Mouse (Mus musculus) erythroblast, embryonic 14.5 days (primary cell): ENCODE data around the gene Ank3. TPM values are rescaled to one million over a fixed set of nuclear protein-coding genes. Genes with fewer than 3 reads are reported as not detected.

Experiments
- H3K27me3 ChIP-seq: 2 replicates; pipeline ENCODE4 v1.6.1; 2012; ENCODE audit warnings: inconsistent platforms; ENCODE audit not compliant: control insufficient read depth
- H3K36me3 ChIP-seq: 2 replicates; pipeline ENCODE4 v1.6.1; 2012; ENCODE audit warnings: mild to moderate bottlenecking, inconsistent platforms; ENCODE audit not compliant: control insufficient read depth
- H3K4me1 ChIP-seq: 2 replicates; pipeline ENCODE4 v1.6.1; 2012; ENCODE audit warnings: inconsistent platforms; ENCODE audit not compliant: control insufficient read depth
- H3K4me3 ChIP-seq: replicated peaks from 2 replicates; pipeline ENCODE3; 2012; ENCODE audit warnings: moderate library complexity, mild to moderate bottlenecking, inconsistent platforms
- H3K9me3 ChIP-seq: 2 replicates; pipeline ENCODE4 v1.6.1; 2012; ENCODE audit warnings: low read length, inconsistent platforms, mixed read lengths; ENCODE audit not compliant: control insufficient read depth
- GATA1 ChIP-seq: IDR thresholded peaks from 2 replicates; pipeline ENCODE4 v1.6.1; 2012; ENCODE audit warnings: low read length, inconsistent platforms, mixed read lengths
- TAL1 ChIP-seq: IDR thresholded peaks from 3 replicates; pipeline ENCODE4 v1.6.1; 2012; ENCODE audit warnings: low read length, inconsistent platforms, mixed read lengths
- polyA plus RNA-seq: library from polyadenylated mRNA; stranded (reverse); fragments of >175 nt; gene quantifications from 2 replicates; pipeline ENCODE4 v1.2.3, GENCODE M21; 2012

The Ank3 gene
- polyA plus RNA-seq, 1 experiment = 0.03 TPM

GRCm38 (mm10) chr10:69521977-69522376 lies 123.4 kb downstream of the Ank3 start:
- Histone ChIP-seq H3K27me3 (no peaks in the 10 kb centered on the region), H3K4me3 (no peak overlapping the region), H3K9me3 (peaks cover 3% of the 10 kb centered on the region; the same call in 1 of the 2 replicates), H3K36me3 (no peaks in the 10 kb centered on the region), H3K4me1 (no peaks in the 10 kb centered on the region)
- no peak for TF ChIP-seq TAL1
- no peak for TF ChIP-seq GATA1

DNA sequence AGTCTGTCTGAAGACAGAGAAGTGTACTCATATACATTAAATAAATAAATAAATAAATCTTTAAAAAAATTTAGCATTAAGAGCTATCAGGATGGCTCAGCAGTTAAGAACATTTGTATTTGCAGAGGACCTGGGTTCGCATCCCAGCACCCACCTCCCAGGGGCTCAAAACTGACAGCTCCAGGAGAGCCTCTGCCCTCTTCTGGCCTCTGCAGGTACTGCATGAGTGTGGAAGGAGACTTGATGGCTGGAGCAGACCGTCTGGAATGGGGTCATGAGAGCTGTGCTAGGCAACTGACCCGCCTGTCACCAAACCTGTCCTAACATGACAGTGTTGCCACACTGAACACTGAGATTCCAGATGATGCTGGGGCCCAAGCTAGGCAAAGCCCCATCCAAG lies 124.6 kb downstream of the Ank3 start:
- no peaks in the 10 kb centered on the region for H3K4me1 ChIP-seq
- TF ChIP-seq GATA1 (no peak), TAL1 (no peak)
- no peak overlapping the region for H3K4me3 ChIP-seq
- H3K27me3 ChIP-seq = no peaks in the 10 kb centered on the region
- H3K9me3 ChIP-seq = peaks cover 6% of the 10 kb centered on the region; the same call in 1 of the 2 replicates
- no peaks in the 10 kb centered on the region for H3K36me3 ChIP-seq

DNA sequence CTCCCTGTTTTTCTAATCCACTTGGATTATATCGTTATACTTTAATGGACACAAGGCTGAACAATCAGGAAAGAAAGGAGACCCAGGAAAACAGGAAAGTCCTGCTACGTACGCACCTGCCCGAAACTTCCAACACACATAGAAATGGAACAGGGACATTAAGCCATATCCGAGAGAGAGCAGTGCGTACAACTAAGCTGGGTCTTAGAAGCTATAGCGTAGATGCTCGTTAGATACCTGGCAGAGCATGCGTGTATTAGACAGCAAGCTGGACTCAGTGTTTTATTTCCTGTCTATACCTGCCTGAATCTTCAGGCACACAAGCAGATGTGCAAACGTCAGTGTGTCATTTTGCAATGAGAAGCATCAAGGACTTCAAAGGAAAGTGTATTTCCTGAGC lies 128.7 kb downstream of the Ank3 start:
- H3K4me1 ChIP-seq = no peaks in the 10 kb centered on the region
- H3K36me3 ChIP-seq = no peaks in the 10 kb centered on the region
- H3K9me3 ChIP-seq = peaks cover 11% of the 10 kb centered on the region
- TF ChIP-seq GATA1 = no peak
- no peak for TF ChIP-seq TAL1
- no peaks in the 10 kb centered on the region for H3K27me3 ChIP-seq
- no peak overlapping the region for H3K4me3 ChIP-seq

GRCm38 (mm10) chr10:69528746-69529145 lies 130.2 kb downstream of the Ank3 start:
- Histone ChIP-seq H3K9me3 (peaks cover 11% of the 10 kb centered on the region), H3K4me3 (no peak overlapping the region), H3K27me3 (no peaks in the 10 kb centered on the region), H3K36me3 (no peaks in the 10 kb centered on the region), H3K4me1 (no peaks in the 10 kb centered on the region)
- no peak for TF ChIP-seq GATA1
- TF ChIP-seq TAL1 = no peak

- Histone ChIP-seq H3K27me3 (no peaks in the 10 kb centered on the region), H3K36me3 (no peaks in the 10 kb centered on the region), H3K4me1 (no peaks in the 10 kb centered on the region), H3K4me3 (no peak overlapping the region), H3K9me3 (peaks cover 11% of the 10 kb centered on the region)
- TF ChIP-seq GATA1 (no peak), TAL1 (no peak)
Observed at GRCm38 (mm10) chr10:69530326-69530725, 131.8 kb downstream of the Ank3 start.

DNA sequence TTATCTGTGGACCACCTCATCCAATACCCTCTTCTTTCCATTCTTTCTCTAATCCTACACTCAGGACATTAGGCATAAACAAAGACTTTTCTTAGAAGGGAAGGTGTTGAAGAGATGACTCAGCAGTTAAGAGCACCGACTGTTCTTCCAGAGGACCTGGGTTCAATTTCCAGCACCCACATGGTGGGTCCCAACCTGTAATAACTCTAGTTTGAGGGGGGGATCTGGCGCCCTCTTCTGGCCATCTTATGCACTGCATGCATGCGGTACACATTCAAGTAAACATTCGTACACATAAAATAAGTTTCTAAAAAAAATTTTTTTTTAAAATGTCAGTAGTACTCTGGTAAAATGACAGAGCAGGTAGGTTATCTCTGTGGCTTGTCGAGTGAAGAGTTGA lies 133.0 kb downstream of the Ank3 start:
- no peaks in the 10 kb centered on the region for H3K36me3 ChIP-seq
- TF ChIP-seq GATA1 = no peak
- TF ChIP-seq TAL1 = no peak
- no peak overlapping the region for H3K4me3 ChIP-seq
- no peaks in the 10 kb centered on the region for H3K27me3 ChIP-seq
- peaks cover 13% of the 10 kb centered on the region for H3K9me3 ChIP-seq
- H3K4me1 ChIP-seq = no peaks in the 10 kb centered on the region

DNA sequence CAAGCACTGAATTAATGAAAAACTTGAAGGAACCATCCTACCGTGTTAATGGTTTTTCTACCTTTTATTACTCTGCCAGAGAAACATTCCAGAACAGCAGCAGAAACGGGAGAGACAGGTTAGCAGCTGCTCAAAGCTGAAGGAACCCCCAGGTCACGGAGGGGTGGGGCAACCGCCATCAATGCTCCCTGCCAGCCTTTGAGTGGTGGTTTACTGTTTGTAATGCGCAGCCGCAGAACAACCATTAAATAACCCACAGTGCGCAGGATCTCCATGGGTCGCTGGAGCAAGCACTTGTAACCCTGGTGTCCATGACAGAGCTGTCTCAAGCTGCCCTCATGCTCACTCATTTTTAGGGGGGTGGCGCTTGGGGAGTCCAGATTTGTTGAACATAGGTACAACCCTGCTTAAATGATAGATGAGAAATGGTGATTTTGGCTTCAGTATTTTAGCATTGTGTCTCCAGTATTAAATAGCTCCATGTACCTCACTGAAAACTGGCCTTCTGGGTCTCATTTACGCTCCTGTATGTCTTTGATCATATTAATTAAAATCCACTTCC lies 133.7 kb downstream of the Ank3 start:
- H3K4me1 ChIP-seq = no peaks in the 10 kb centered on the region
- H3K27me3 ChIP-seq = no peaks in the 10 kb centered on the region
- no peak for TF ChIP-seq TAL1
- no peak for TF ChIP-seq GATA1
- no peaks in the 10 kb centered on the region for H3K36me3 ChIP-seq
- H3K9me3 ChIP-seq = peaks cover 12% of the 10 kb centered on the region
- H3K4me3 ChIP-seq = no peak overlapping the region

DNA sequence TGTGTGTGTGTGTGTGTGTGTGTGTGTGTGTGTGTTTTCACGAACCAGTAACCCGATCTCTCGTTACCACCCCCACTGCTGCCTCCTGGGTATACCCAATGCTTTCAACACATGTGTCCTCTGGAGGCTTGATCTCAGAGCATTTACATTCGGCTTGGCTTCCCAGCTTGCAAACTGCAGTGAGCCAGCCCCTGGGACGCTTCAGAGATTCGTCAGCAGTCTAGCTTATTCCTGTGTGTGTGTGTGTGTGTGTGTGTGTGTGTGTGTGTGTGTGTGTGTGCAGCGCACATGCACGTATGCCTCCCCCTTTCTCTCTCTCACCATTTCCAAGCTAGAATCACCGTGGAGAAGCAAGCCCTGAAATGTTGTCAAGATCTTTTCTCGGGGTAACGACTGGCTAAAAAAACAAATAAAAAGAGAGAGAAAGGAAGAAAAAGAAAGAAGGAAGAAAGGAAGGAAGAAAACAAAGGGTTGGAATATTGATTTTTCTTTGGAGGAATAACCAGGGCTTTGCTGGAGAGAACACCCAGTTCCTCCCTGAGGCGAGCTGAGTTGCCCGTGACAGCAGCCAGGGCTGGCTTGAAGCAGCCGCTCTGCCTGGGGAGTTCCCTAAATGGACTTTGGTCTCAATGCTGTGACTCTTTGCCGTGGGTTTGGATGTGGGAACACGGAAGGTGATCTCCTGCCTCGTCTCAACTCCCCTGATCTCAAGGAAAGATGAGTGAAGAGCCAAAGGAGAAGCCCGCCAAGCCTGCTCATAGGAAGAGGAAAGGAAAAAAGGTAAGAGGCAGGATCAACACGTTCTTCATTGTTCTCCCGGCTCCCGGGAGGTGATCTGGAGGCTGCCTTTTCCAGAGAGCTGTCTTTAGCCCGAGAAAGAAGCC lies 135.2 kb downstream of the Ank3 start:
- TF ChIP-seq TAL1 (no peak), GATA1 (no peak)
- H3K36me3 ChIP-seq = no peaks in the 10 kb centered on the region
- peaks cover 5% of the 10 kb centered on the region for H3K9me3 ChIP-seq
- no peaks in the 10 kb centered on the region for H3K4me1 ChIP-seq
- no peaks in the 10 kb centered on the region for H3K27me3 ChIP-seq
- H3K4me3 ChIP-seq = peak overlapping the region; percentile 6

GRCm38 (mm10) chr10:69534716-69535115 lies 136.1 kb downstream of the Ank3 start:
- Histone ChIP-seq H3K4me1 (no peaks in the 10 kb centered on the region), H3K27me3 (no peaks in the 10 kb centered on the region), H3K9me3 (peaks cover 5% of the 10 kb centered on the region), H3K4me3 (peak overlapping the region; percentile 6), H3K36me3 (no peaks in the 10 kb centered on the region)
- TF ChIP-seq GATA1 (no peak), TAL1 (no peak)
